Mouse (Mus musculus): Measurements from ENCODE around the gene Ooep.
A peak's percentile ranks its signal among the peaks of the same experiment; 100 is the strongest.
"Not testable (repeated sequence)": the region's sequence is repeated elsewhere in the genome, so short reads cannot be mapped to it uniquely, and the experiment has no call there.

Gene Ooep

DNA sequence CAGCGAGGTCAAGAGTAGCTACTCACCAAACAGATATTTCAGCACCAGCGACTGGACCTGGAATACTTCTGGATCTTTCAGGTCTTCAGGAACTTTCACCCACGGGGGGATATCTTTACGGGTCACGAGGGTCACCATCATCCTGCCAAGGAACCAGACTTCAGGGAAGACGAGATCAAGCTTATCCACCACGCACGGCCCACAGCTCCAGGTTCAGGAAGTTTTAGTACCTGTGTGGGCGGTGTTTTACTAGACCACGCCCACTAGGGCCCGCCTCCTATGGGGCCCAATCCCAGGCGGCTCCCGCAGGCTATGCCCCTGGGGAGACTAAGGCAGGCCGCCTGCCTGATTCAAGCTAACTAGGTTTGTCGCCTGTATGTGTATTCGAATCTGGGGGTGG, 10.6 kb downstream of the Ooep start, which contains the start of gene Dppa5a:
Dppa5a (minus strand) TSS at position 219 of the 400 bp plus-strand sequence.
- DNase-seq (ENCODE audit: low read depth, low spot score): not testable (repeated sequence)

DNA sequence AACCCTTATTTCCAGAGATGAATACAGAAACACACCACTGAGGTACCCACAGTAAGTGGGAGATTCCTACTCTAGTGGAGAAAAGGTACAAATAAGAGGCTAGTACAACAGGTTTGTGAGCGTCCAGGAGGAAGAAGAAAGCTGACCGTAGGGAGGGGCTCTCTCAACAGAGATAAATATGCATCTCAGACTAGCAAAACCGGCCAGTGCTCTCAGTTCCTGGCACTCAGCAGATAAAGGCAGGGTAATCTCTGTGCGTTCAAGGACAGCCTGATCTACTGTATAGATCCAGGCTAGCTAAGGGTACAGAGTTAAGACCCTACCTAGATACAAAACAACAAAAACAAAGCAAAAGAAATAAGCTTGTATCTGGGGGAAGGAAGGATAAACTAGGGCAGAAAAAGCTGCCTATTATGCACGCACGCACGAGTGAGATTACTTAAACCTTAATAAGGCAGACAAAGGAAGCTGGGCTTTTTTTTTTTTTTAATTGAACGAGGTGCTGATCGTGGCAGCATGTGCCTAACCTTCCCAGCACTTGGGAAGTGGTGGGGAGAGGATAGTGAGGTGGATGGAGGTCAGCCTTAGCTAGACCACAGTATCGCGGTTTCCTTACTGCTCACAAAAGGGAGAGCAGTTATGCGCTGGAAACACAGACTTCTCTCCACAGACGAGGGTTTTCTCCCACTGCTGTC, 12.5 kb downstream of the Ooep start:
- no peak for DNase-seq (ENCODE audit: low read depth, low spot score)

DNA sequence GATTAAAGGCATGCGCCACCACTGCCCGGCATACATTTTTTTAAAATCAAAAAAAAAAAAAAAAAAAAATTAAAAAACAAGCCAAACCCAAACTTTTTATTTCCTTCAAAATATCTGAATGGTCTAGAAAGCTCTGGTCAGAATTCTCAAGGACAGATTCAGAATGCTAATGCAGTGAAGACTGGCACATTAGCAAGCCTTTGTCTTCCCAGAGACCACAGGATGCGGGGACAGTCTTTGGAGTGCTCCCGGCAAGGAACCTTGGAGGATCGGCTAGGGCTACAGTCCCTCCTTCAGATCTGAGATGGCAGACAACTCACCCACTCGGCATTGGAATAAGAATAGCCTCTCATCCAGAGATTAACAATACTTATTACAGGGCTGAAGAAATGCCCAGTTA, 13.8 kb downstream of the Ooep start:
- DNase-seq (ENCODE audit: low read depth, low spot score): no peak

DNA sequence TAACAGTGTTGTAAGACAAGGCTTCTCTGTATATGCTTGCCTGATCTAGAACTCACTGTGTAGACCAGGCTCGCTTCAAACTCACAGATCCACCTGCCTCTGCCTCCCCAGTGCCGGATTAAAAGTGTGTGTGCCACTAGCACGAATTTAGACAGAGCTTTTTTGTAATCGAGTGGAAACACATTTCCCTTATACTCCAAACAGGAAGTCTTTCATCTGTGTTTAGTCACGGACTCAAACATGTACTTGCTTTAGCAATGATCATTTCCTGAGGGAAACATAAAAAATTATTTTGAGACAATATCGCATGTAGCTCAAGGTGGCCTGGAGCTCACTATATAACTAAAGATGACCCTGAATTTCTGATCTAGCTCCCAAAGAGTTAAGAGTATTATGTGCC, 15.2 kb downstream of the Ooep start:
- no peak for DNase-seq (ENCODE audit: low read depth, low spot score)

DNA sequence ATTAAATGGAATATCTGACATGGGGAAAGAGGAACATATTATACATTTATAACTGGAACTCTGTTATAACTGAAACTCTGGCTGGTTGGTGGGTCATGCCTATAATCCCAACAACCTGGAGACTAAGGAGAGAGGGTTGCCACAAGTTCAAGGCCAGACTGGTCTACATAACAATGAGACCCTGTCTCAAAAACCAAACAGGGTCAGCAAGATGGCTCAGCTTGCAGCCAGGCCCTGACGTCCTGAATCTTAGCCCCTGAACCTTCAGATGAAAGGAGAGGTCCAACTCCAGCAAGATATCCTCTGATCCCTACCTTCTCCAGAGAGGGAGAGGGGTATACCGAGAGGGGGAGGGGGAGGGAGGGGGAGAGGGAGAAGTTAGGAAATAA, 18.0 kb downstream of the Ooep start:
- DNase-seq (ENCODE audit: low read depth, low spot score): no peak

DNA sequence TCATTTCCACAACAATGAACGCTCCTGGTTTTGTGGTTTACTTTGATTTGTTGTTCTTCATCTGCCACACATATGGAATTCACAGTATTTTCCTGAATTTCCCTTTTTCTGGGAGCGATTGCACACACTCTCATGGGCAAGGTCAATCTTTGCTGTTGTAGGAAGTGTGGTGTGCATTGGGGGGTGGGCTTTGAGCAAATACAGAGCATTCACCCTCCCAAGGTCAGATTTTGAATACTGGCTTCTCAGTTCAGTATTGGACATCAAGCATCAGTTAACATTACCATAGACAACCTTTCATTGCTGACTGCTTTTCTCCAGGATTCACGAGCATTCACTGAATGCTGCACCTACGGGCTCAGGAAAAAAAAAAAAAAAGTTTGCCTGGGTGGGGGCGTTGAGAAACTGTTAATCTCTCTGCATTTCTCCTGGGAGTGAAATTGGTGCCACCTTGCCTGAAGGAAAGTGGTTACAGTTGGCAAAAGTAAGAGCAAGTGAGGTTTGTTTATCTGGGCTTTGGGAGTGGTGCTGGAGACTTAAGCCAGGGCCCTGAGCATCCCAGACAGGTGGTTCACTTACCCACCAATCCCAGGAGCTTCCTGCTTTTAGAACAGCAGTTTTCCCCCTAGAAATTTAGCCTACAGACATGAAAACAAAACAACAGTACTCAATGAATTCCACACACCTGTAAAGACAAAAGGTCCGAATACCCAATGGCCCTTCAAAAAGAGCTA, 18.6 kb downstream of the Ooep start:
- no peak for DNase-seq (ENCODE audit: low read depth, low spot score)

DNA sequence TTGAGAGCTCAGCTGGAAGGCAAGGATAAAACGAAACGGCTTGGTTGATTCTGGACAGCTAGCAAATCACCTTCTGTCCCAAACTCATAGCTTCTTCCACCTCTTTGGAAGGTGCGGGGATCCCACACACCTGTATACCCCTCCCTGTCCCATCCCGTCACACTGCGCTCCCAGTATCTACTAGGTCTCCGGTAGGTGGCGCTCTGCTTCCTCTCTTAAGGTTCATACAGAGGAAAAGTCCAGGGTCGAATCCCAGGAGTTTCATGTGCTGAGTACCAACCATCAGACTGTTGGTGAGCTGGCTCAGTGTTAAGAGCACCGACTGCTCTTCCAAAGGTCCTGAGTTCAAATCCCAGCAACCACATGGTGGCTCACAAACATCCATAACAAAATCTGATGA, 20.5 kb downstream of the Ooep start:
- DNase-seq (ENCODE audit: low read depth, low spot score): peak; percentile 16

DNA sequence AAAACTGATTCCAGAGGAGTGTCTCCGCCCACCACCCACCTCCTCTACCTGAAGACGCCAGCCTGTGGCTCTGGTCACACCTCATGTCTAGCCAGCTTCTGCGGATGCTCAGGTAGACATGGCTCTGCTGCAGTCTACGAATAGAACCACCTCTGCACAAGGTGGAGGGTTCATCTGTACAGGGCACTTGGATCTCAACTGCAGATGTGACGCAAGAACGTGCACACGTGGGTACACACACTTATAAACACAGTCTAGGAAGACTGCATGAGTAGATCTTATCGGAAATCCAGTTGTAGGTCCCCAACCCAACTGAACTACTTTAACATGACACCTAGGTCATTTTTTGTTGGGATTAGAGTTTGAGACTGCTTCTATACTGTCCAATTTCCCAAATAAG, 22.9 kb downstream of the Ooep start, which contains the start of gene Gsta2:
Gsta2 (minus strand) TSS at position 178 of the 400 bp plus-strand sequence.
- DNase-seq (ENCODE audit: low read depth, low spot score): no peak

DNA sequence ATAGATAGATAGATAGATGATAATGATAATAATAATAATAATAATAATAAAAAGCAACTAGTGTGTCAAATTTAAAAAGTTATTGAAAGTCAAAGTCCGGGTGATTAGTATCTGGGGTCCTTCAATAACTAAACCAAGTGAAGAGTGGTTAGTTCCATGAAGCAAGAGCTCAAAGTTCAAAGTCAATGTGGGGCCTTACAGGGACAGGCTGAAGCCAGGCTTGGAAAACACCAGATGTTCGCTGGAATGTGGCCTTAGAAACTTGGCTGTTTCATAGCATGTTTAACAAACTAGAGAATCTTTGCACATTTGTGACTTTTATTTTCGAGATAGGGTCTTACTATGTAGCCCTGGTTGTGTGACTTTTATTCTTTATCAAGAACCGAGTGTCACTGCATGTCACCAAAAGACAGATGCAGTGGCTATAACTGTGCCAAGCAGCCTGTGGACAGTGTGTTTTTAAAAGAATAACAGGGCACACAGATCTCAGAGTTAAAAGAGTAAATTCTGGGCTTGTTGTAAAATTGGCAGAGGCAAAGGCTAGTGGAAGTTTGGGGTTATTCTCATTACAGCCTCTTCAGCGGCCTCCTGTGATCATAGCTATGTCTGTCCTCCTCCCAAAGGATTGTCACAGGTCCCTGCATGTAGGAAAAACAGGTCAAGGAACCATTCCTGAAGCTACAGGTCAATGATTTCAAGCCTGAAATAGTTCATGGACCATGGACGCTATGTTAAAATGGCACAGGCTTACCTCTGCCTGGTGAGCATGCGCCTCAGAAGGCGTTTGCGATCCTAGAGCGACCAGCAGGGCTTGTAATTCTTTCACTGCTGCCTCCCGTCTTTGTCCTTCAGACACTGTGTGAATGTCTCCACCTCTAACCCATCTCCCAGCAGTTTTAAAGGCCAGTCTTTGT, 23.6 kb downstream of the Ooep start:
- DNase-seq (ENCODE audit: low read depth, low spot score): no peak

DNA sequence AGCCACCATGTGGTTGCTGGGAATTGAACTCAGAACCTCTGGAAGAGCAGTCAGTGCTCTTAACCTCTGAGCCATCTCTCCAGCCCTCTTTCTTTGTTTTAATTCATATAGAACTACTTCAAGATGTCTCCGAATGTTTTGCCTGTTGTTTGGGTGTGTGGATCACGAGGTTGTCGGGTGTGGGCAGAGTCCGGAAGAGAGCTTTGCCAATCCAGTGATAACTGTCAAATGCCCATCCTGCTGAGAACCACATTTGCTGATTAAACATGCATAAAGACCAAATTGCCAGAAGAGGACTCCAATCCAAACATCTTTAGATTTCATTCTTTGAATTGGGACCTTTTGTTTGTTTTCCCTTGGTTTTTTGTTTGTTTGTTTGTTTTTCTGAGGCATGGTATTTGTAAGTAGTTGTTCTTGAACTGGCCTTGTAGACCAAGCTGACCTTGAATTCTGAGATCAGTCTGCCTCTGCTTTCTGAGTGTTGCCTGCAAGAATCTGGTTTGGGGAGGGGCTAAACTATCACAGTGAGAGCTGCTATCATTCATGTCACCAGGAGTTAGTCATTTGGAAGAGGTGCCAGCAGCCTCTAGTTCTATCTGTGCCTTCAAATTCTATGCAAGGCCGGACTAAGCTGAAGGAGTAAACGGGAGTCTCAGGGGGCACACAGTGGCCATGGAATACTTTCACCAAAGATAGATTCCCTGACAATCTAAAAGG, 26.9 kb downstream of the Ooep start:
- DNase-seq (ENCODE audit: low read depth, low spot score): no peak

DNA sequence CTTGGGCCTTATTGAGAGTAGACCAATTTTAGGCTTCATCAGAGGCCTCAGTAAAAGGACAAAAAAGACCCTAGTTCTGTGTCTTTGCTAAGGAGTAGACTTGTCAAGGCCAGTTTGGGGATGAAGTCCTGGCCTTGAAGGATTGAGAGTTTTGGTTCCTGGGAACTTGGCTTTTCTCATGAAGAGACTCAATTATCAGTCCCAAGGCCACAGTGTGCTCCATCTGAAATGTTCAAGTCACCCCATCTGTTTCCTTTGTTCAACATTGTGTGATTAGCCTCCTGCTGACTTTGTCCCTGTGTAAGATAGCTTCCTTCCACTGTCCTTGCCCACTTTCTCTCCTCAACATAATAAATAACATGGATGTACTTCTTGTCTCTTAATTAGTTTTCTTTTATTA, 28.5 kb downstream of the Ooep start:
- DNase-seq (ENCODE audit: low read depth, low spot score): not testable (repeated sequence)

DNA sequence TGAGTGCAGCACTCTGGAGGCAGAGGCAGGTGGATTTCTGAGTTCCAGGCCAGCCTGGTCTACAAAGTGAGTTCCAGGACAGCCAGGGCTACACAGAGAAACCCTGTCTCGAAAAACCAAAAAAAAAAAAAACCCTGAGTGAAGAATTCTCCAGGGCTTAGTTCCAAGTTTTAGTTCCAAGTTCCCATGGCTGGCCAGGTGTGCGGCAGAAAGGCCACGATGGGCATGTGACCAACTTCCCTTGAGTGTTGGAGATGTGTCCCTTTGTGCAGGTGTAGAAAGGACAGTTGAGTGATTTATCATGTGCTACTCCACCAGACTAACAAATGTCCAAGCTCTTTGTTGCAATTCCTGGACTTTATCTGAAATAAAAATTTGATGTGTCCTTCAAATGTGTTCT, 29.4 kb downstream of the Ooep start:
- not testable (repeated sequence) for DNase-seq (ENCODE audit: low read depth, low spot score)

DNA sequence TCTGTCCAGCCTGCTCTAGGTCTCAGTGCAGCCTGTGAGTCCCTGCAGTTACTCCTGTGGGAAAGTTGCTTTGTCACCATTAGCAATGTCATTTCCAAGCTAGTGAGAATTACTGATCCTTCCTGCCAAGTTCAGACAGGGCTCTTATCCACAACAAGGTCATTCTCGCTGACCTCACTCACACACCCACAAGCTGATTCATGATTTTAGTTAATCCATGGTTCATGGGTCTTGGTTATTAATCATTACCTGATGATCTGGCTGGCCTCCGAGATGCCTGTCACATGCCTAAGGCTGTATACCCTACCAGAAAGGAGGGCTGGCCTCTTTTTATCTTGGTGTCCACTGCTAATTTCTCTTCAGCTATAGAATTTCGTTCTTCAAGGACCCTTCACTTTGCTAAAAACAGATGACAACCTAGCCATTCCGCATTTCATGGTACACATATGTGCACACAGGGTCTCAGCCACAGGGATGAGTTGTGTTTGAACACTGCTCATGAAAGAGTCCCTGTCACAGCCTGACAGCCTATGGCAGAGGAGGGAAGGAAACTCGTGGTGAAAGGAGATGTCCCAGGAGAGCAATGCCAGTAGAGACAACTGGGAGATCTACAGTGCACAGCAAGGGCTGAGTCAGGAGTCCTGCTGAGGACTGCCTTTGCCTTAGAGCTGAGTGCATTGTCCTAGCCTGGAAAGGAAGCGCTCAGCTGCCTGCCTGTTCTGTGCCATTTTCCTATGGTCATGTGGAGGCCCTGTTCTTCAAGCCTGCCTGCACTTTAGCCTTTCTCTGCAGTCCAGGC, 30.1 kb downstream of the Ooep start:
- not testable (repeated sequence) for DNase-seq (ENCODE audit: low read depth, low spot score)

DNA sequence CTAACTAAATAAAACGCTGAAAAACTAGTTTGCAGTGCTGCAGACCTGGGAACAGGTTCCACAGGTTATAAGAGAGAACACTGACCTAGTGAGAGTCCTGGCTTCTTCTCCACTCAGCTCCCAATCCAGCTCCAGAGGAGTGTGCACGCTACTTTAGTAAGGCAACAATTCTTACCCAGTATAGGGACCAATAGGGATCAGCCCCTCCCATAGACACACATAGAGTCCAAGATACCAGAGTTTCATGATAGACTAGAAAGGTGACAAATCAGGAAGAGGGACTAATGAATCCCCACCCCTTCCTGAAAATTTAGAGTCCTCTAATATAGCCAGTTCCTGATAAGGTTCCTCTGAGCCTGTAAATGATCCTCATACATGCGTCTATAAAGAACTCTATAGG, 31.5 kb downstream of the Ooep start:
- DNase-seq (ENCODE audit: low read depth, low spot score): no peak

DNA sequence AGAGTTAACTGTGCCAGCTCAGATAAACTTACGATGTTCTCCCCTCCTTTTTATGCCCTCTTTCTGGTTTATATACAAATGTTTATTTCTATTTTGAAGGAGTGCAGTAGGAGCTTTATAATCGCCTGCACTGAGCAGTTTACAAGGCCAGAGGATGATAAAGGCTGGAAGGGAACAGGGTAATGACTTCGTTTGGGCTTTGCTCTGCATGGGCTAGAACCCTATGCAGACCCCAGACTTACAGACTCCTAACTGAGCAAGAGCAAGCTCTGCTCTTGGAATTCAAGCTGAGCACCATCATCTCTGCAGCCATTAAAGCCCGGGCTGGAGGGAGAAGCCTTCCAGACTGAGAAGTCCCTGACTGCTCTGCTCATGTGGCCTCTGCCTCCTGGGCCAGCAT, 33.3 kb downstream of the Ooep start:
- DNase-seq (ENCODE audit: low read depth, low spot score): not testable (repeated sequence)

DNA sequence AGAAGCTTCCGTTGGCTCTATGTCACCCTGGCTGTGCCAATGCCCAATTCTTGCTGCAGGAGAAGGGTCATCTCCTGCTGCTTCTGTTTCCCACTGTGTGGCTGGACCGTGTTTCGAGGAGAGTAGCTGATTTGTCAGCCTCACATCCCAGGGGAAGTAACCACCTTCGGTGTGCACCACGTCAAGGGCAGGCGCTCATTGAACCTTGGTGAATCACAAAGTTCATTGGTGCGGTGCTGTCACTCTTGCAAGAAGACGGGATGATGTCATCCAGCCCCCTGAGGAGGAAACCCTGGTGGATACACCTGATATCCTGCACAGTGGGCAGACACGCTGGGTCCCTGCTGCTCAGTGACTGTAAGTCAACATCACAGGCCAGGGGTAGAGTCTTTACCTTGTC, 35.5 kb downstream of the Ooep start:
- not testable (repeated sequence) for DNase-seq (ENCODE audit: low read depth, low spot score)

DNA sequence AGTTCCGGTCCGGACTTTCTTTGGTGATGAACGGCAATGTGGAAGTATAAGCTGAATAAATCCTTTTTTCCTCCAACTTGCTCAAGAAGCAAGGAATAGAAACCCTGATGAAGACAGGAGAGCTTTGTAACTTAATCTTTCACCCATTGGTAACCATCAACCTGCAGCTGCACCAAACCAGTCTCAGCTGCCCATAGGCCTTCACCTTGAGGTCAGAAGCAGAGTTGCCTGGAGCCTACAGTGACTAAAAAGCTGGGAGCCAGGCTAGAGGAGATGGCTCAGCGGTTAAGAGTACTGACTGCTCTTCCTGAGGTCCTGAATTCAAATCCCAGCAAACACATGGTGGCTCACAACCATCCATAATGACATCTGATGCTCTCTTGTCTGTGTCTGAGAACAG, 36.0 kb downstream of the Ooep start:
- not testable (repeated sequence) for DNase-seq (ENCODE audit: low read depth, low spot score)

DNA sequence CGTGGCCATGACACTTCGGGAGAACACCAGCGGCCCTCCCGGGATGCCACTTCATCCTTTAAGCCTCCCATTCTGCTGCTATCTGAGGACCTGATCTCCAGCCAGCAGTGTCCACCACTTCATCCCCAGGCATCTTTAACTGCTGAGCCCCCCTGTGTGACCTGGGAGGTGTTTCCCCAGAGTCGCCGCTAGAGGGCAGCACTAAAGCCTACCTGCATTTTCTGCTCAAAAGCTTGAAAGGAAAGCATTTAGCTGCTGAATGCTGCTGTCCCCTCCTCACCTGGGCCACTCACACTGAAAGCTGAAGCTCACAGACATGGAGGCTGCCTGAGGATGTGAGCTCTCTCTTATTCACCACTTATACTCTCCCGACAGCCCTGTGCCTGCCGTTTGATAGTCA, 38.2 kb downstream of the Ooep start:
- not testable (repeated sequence) for DNase-seq (ENCODE audit: low read depth, low spot score)

DNA sequence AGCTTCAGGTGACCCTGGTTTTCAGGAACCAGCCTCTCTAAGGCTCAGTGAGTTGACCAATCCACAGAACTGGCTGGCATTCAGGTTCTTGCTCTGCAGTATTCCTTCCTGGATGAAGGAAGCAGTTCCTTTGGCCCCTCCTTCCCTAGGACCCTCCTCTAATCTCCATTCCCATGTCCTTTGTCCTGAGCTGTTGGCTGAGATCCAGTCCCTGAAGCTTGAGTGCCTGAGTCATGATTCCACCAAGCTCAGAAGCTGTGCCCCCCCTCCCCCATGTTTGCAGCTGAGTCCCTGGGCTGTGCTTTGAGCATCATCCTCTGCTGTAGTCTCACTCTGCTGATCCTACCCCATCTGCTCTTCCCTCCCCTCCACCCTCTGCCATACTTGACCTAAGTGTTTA, 41.5 kb downstream of the Ooep start:
- not testable (repeated sequence) for DNase-seq (ENCODE audit: low read depth, low spot score)

DNA sequence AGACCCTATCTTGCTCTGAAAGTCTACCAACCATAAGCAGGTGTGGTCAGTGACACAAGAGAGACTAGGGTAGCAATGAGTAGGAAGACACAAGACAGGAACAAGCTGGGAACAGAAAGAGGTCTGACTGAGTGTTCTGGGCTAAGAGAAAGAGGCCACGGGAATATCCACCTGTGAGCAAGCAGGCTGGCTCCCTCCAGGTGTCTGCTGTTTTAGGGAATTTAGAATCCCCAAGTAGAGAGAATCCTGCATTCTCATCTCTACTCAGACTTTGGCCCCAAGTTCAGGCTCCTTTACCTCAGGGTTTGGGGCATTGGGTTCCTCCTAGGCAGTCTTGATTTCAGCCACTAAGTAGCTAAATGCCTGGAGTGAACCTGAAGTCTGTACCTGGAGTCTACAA, 51.2 kb downstream of the Ooep start, which contains the start of gene Omt2b:
Omt2b (plus strand) TSS at position 301 of the 400 bp plus-strand sequence.
- DNase-seq (ENCODE audit: low read depth, low spot score): not testable (repeated sequence)
